Mouse (Mus musculus) kidney, adult 2 months (tissue): ENCODE data around the gene Pou3f1. TPM values are rescaled to one million over a fixed set of nuclear protein-coding genes. Genes with fewer than 3 reads are reported as not detected.

Experiments used
- DNase-seq: peaks from one replicate; pipeline ENCODE4 v3.0.0; 2021
- H3K27ac ChIP-seq: fragments of 200-500 bp; 2 replicates; pipeline ENCODE4 v1.5.1; 2012; ENCODE audit warnings: low read depth, low read length, control low read depth, inconsistent platforms; ENCODE audit not compliant: insufficient read depth
- H3K27me3 ChIP-seq: fragments of 200-500 bp; replicated peaks from 2 replicates; pipeline ENCODE4 v1.6.1; 2012; ENCODE audit warnings: mild to moderate bottlenecking, moderate library complexity, low read length, inconsistent platforms; ENCODE audit not compliant: control insufficient read depth, insufficient read depth
- H3K36me3 ChIP-seq: fragments of 200-500 bp; 2 replicates; pipeline ENCODE4 v1.6.1; 2012; ENCODE audit warnings: mild to moderate bottlenecking, moderate library complexity, low read length, inconsistent platforms; ENCODE audit not compliant: control insufficient read depth, insufficient read depth
- H3K4me1 ChIP-seq: fragments of 200-500 bp; 2 replicates; pipeline ENCODE4 v1.6.1; 2011; ENCODE audit warnings: low read length; ENCODE audit not compliant: control insufficient read depth, insufficient read depth
- H3K4me3 ChIP-seq: fragments of 200-500 bp; 2 replicates; pipeline ENCODE4 v1.5.1; 2011; ENCODE audit warnings: mild to moderate bottlenecking, low read depth, low read length, control low read depth; ENCODE audit not compliant: insufficient read depth
- CTCF ChIP-seq: fragments of 200-500 bp; conservative IDR thresholded peaks from 2 replicates; pipeline ENCODE4 v1.5.1; 2011; ENCODE audit warnings: low read depth, mild to moderate bottlenecking, control low read depth, low read length, moderate library complexity, mixed read lengths; ENCODE audit not compliant: insufficient read depth, insufficient read length
- POLR2A ChIP-seq: fragments of 200-500 bp; IDR thresholded peaks from one replicate; pipeline ENCODE4 v1.6.1; 2011; ENCODE audit warnings: low read depth, low read length, control low read depth
- WGBS: fragments of 180-500 bp; shearing (Covaris S2); methylation state at CpG from one replicate; pipeline ENCODE4 v1.1.7; 2018; 5-methylcytosine and 5-hydroxymethylcytosine counted together
- polyA plus RNA-seq: library from polyadenylated mRNA; depleted of rRNA; stranded (reverse); fragments of >200 nt; gene quantifications from 2 replicates; pipeline ENCODE4 v1.2.3, GENCODE M21; 2012; rRNA removed

The Pou3f1 gene
- polyA plus RNA-seq, result 0.02 and 0.04 TPM in 2 replicates

DNA sequence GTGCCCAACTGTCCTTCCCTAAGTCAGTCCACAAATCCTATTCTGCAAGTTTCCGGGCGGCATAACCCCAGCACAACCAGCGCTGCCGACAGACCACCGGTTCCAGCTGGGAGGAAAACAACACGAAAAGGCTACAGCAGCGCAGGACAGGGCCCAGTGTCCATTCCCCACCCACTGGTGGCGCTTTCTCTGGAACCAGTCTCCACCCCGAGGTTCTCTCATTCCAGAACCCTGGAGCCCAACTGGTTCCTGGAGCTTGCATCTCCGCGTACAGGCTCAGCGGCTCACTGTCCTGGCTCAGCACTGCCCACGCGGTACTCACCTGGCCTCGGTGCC lies at the start of gene Pou3f1:
TSS of gene Pou3f1 (plus strand) at position 290 of the 336 bp plus-strand sequence.
- TF ChIP-seq POLR2A (no peak), CTCF (no peak)
- WGBS, result 4% methylated on average over 15 of the region's 15 CpGs
- Histone ChIP-seq H3K36me3 (no peaks in the 10 kb centered on the region), H3K4me1 (peaks cover 3% of the 10 kb centered on the region; the same call in 1 of the 2 replicates), H3K27me3 (peaks cover 19% of the 10 kb centered on the region), H3K27ac (no peak within 1 kb of the TSS), H3K4me3 (peak within 1 kb of the TSS; percentile 60)
- DNase-seq, result peak; percentile 14

DNA sequence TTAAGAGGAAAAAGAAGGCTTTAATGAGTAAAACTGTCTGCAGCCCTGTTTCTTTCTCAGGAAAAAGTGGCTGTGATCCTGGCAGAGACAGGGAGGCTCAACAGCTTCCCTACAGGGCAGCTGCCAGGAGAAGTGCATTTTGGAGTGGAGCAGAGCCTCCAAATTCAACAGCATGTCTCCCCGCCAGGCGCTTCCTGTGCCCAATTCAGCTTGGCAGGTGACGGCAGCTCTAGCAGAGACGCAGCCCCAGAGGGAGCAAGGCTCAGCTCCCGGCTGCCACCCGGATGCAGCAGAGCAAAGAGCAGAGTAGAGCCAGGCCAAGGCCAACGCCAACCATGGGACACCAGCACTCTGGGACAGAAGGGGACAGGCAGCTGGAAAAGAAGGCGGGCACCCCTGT lies 49.4 kb upstream of the Pou3f1 start:
- TF ChIP-seq POLR2A (no peak), CTCF (no peak)
- DNase-seq, result no peak
- H3K4me1 ChIP-seq, result no peaks in the 10 kb centered on the region
- H3K36me3 ChIP-seq, result no peaks in the 10 kb centered on the region
- no peak overlapping the region for H3K4me3 ChIP-seq
- 69% methylated on average over 8 of the region's 8 CpGs for WGBS
- H3K27ac ChIP-seq, result no peak overlapping the region
- H3K27me3 ChIP-seq, result no peaks in the 10 kb centered on the region

GRCm38 (mm10) chr4:124610066-124610465 lies 46.5 kb upstream of the Pou3f1 start:
- DNase-seq, result no peak
- WGBS, result 56% methylated on average over 2 of the region's 2 CpGs

DNA sequence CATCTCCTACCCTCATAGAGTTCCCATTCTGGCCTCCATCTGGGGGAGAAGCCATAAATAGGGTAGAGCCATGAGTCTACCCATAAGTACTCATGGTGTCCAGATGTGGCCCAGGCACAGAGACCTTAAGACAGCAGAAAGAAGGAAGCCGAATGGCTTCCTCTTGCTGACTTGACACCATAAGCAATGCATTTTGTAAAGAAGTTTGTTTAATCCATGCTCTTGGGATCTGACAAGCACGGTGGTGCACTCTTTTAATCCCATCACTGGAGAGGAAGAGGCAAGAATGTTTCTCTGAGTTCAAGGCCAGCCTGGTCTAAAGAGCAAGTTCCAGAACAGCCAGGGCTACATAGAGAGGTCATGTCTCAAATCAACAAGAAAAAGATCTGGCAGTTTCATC lies 45.9 kb upstream of the Pou3f1 start, which contains the start of gene 3100002H09Rik:
TSS of gene 3100002H09Rik (minus strand) at position 101 of the 400 bp plus-strand sequence.
- 82% methylated on average over 2 of the region's 2 CpGs for WGBS
- H3K27ac ChIP-seq, result no peak within 1 kb of the TSS
- H3K4me1 ChIP-seq, result no peaks in the 10 kb centered on the region
- H3K27me3 ChIP-seq, result no peaks in the 10 kb centered on the region
- no peak for DNase-seq
- H3K36me3 ChIP-seq, result no peaks in the 10 kb centered on the region
- no peak for TF ChIP-seq CTCF
- TF ChIP-seq POLR2A, result no peak
- H3K4me3 ChIP-seq, result no peak within 1 kb of the TSS

More at GRCm38 (mm10) chr4:124610066-124610465, 46.5 kb upstream of the Pou3f1 start:
- TF ChIP-seq CTCF (no peak), POLR2A (no peak)
- Histone ChIP-seq H3K27me3 (no peaks in the 10 kb centered on the region), H3K36me3 (no peaks in the 10 kb centered on the region), H3K27ac (no peak overlapping the region), H3K4me3 (no peak overlapping the region), H3K4me1 (no peaks in the 10 kb centered on the region)

- Histone ChIP-seq H3K4me3 (no peak overlapping the region), H3K27ac (no peak overlapping the region), H3K27me3 (no peaks in the 10 kb centered on the region), H3K36me3 (no peaks in the 10 kb centered on the region), H3K4me1 (no peaks in the 10 kb centered on the region)
- 83% methylated on average over 4 of the region's 4 CpGs for WGBS
- no peak for TF ChIP-seq POLR2A
- no peak for DNase-seq
Measured at GRCm38 (mm10) chr4:124611768-124612167, 44.8 kb upstream of the Pou3f1 start.

DNA sequence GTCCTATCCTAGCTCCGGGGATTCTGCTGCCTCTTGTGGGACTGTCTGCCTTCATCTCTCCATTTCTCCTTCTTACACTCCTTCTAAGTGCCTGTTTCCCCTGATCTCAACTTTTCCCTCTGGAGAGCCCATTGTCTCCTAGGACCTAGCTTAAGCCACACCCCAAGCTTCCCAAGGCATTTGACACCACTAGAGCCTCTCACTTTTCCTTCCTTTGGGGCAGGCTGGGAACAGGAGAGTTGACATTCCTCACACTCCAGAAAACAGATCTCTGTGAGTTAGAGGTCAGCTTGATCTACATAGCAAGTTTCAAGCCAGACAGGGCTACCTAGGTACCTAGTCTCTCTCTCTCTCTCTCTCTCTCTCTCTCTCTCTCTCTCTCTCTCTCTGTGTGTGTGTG lies 42.4 kb upstream of the Pou3f1 start:
- no peak for TF ChIP-seq CTCF
- no peak for TF ChIP-seq POLR2A
- DNase-seq, result no peak
- Histone ChIP-seq H3K36me3 (no peaks in the 10 kb centered on the region), H3K27me3 (no peaks in the 10 kb centered on the region), H3K4me1 (no peaks in the 10 kb centered on the region), H3K4me3 (no peak overlapping the region), H3K27ac (no peak overlapping the region)
- 0% methylated on average over 1 of the region's 1 CpGs for WGBS

GRCm38 (mm10) chr4:124615406-124615960 lies 41.1 kb upstream of the Pou3f1 start:
- Histone ChIP-seq H3K27me3 (no peaks in the 10 kb centered on the region), H3K4me3 (no peak overlapping the region), H3K27ac (no peak overlapping the region), H3K36me3 (no peaks in the 10 kb centered on the region), H3K4me1 (no peaks in the 10 kb centered on the region)
- 43% methylated on average over 14 of the region's 14 CpGs for WGBS
- TF ChIP-seq POLR2A, result no peak
- TF ChIP-seq CTCF, result no peak
- no peak for DNase-seq

GRCm38 (mm10) chr4:124615986-124616385 lies 40.6 kb upstream of the Pou3f1 start:
- Histone ChIP-seq H3K4me3 (no peak overlapping the region), H3K27me3 (no peaks in the 10 kb centered on the region), H3K36me3 (no peaks in the 10 kb centered on the region), H3K27ac (no peak overlapping the region), H3K4me1 (no peaks in the 10 kb centered on the region)
- TF ChIP-seq CTCF, result no peak
- TF ChIP-seq POLR2A, result no peak
- 55% methylated on average over 9 of the region's 9 CpGs for WGBS
- no peak for DNase-seq
